Mouse (Mus musculus) heart, adult 10 weeks (tissue): ENCODE results near the gene Cd72. TPM values are rescaled to one million over a fixed set of nuclear protein-coding genes. Genes with fewer than 3 reads are reported as not detected.

Experiments
- polyA plus RNA-seq: library from polyadenylated mRNA; stranded (reverse); fragments of 350-450 nt; fragmentation: Illumina TruSeq; extraction: RNeasy Lipid Tissue Mini Kit (QIAGEN cat#74804); gene quantifications from one replicate; pipeline ENCODE4 v1.2.3, GENCODE M21; 2014; ENCODE audit warnings: low read depth, low replicate concordance

Cd72 gene
- 2.3 TPM for polyA plus RNA-seq

DNA sequence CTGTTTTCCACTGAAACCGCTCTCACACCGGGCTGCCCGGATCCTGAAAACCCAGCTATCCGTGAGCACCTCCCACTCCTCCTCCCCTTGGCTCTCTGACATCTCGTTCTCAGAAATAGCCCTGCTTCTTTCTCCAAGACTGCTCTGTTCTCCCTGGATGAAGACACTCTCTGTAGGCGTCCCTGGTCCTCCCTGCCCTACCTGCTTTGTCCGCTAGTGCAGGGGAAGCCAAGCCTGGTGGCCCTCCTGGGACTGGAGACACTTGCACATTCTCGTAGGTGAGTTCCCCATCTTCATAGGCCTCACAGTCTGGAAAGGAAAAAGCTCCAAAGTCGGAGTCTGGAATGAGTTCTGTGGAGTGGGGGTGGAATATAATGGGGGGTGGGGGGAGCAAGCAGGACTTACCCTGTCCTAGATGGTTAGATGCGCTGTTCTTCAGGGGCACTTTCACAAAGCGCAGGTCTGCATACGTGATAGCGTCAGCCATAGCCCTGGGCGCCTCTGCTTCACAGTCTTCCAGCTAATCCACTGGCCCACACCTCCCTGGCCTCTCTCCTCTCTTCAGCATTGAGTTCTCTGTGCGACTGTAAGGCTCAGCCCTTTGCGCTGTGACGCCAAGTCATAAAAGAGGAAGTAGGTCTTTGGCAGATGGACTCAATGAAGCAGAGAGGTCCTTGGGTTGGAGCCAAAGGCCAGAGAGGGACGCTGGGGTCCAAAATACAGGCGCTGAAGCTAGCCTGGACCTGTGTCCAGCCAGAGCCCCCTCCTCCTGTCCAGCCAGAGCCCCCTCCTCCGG is at the start of gene Cd72:
Gene Cd72 (minus strand): TSS at position 588 of the 796 bp plus-strand sequence.

GRCm38 (mm10) chr4:43499407-43500333 is 45.2 kb upstream of the Cd72 start, which contains the start of gene Arhgef39:
Arhgef39 (minus strand) TSS chr4:43499695.

DNA sequence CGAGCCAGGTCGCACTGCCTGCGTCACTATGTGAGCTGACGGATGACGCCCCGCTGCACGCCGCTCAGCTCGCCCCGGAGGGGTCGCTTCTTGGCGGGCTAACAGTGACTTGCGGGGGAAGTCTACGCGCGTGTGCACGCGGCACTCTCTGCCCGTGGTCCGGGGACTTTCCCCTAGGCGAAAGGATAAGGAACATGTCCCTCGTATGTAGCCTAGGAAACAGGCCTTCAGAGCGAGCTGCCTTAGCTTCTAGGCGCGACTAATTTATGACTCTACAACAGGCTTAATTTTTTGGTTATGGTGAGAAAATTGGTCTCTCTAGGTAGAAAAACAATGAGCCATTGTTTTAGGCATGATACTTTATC is 38.4 kb upstream of the Cd72 start, which contains the start of gene Ccdc107:
Gene Ccdc107 (plus strand): TSS at position 80 of the 365 bp plus-strand sequence.

GRCm38 (mm10) chr4:43483535-43484091 is 29.2 kb upstream of the Cd72 start, which contains the start of gene Sit1:
Sit1 (minus strand) TSS chr4:43483734.

DNA sequence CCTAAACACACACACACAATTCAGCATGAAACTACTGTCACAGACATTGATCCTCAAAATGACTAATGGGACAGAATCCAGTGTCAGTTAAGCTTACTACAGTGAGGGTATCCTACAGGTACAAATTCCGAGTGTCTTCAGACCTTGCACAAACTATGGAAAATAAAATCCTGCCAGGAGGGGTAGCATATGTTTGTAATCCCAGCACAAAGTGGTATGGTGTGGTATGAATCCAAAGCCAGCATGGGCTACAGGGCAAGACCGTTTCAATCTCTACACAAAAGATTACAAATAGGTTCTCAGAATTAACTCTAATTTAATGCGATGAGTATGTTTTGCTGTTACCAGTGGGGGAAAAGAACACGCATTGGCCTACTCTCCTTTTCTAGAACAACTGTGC is 12.8 kb downstream of the Cd72 start, which contains the start of gene Tesk1:
Gene Tesk1 (plus strand): TSS at position 301 of the 400 bp plus-strand sequence.

DNA sequence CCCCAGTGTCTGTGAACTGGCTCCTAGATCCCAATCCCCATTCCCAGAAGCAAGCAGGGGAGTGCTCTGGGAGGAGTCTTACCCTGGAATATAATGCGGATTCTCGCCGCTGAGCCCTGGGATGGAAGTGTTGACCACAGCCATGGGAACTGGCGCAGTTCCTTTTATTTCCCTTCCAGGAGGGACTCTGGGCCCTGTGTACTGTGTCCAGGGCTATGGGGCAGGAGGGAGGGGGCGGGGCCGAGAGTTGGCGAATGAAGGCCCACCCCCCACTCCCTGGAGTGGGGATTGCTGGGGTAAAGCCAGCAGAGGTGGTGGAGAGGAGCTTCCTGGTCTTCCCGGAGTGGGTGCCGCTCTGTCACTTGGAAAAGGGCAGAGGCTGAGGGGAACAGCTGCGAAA is 25.5 kb downstream of the Cd72 start, which contains the start of gene Fam166b:
Gene Fam166b (minus strand): TSS at position 189 of the 400 bp plus-strand sequence.

Other genes with a start within 250 kb of the Cd72 start
- 0.18 TPM for gene Atp8b5, start 187.5 kb downstream of the Cd72 start, polyA plus RNA-seq
- gene Rusc2, start 72.6 kb downstream of the Cd72 start, polyA plus RNA-seq, result 28.7 TPM
- not detected for gene Fam166b, start 25.5 kb downstream of the Cd72 start, polyA plus RNA-seq
- gene Tesk1, start 12.7 kb downstream of the Cd72 start, polyA plus RNA-seq, result 33.9 TPM
- gene Sit1, start 29.1 kb upstream of the Cd72 start, polyA plus RNA-seq, result not detected
- gene Ccdc107, start 38.3 kb upstream of the Cd72 start, polyA plus RNA-seq, result 48.0 TPM
- gene Arhgef39, start 45.1 kb upstream of the Cd72 start, polyA plus RNA-seq, result 1.3 TPM
- 0.92 TPM for gene Car9, start 52.3 kb upstream of the Cd72 start, polyA plus RNA-seq
- gene Tpm2, start 69.1 kb upstream of the Cd72 start, polyA plus RNA-seq, result 82.5 TPM
- gene Creb3, start 107.7 kb upstream of the Cd72 start, polyA plus RNA-seq, result 32.4 TPM
- gene Tln1, start 108.1 kb upstream of the Cd72 start, polyA plus RNA-seq, result 51.7 TPM
- 28.1 TPM for gene Rgp1, start 124.1 kb upstream of the Cd72 start, polyA plus RNA-seq
- 17.7 TPM for gene Gba2, start 124.2 kb upstream of the Cd72 start, polyA plus RNA-seq
- not detected for gene Msmp, start 129.9 kb upstream of the Cd72 start, polyA plus RNA-seq
- gene Npr2, start 177.3 kb upstream of the Cd72 start, polyA plus RNA-seq, result 50.9 TPM
- not detected for gene Spag8, start 199.0 kb upstream of the Cd72 start, polyA plus RNA-seq
- 196 TPM for gene Hint2, start 201.8 kb upstream of the Cd72 start, polyA plus RNA-seq
- gene Tmem8b, start 214.3 kb upstream of the Cd72 start, polyA plus RNA-seq, result 18.3 TPM
- gene Fam221b, start 214.5 kb upstream of the Cd72 start, polyA plus RNA-seq, result 0.42 TPM
- not detected for gene Olfr70, start 246.2 kb upstream of the Cd72 start, polyA plus RNA-seq